Mouse (Mus musculus) limb, embryonic 11.5 days (tissue): ENCODE results near the gene Dusp12. TPM values are rescaled to one million over a fixed set of nuclear protein-coding genes. Genes with fewer than 3 reads are reported as not detected.

Experiments used
- polyA plus RNA-seq: library from polyadenylated mRNA; unstranded; fragments of >200 nt; fragmentation: Nextera tagmentation; extraction: Ambion mirVana; gene quantifications from 2 replicates; pipeline ENCODE4 v1.2.1, GENCODE M21; 2014

The Dusp12 gene
- polyA plus RNA-seq, 1 experiment from 2014 or later: 40.8 TPM

Other genes starting within 250 kb of the Dusp12 start
- 13.8 and 14.7 TPM in 2 replicates for gene Olfml2b, start 241.0 kb downstream of the Dusp12 start, polyA plus RNA-seq
- 7.6 and 8.1 TPM in 2 replicates for gene Atf6, start 17.8 kb downstream of the Dusp12 start, polyA plus RNA-seq
- gene Gm26620, start 475 bp downstream of the Dusp12 start, polyA plus RNA-seq: 0.72 TPM in 1 of 2 replicates, not detected in the other
- gene Fcrlb, start 27.4 kb upstream of the Dusp12 start, polyA plus RNA-seq: not detected in 2 replicates
- gene Fcrla, start 42.0 kb upstream of the Dusp12 start, polyA plus RNA-seq: not detected in 2 replicates
- gene Fcgr2b, start 91.0 kb upstream of the Dusp12 start, polyA plus RNA-seq: 0.15 TPM in 1 of 2 replicates, not detected in the other
- 0.26 and 0.27 TPM in 2 replicates for gene Fcgr4, start 133.4 kb upstream of the Dusp12 start, polyA plus RNA-seq
- gene Fcgr3, start 179.4 kb upstream of the Dusp12 start, polyA plus RNA-seq: 4.0 and 4.7 TPM in 2 replicates
- 0.96 and 1.7 TPM in 2 replicates for gene Cfap126, start 228.4 kb upstream of the Dusp12 start, polyA plus RNA-seq